Mouse (Mus musculus) spleen, adult 10 weeks (tissue): Measurements from ENCODE around the gene Vmn2r8. TPM values are rescaled to one million over a fixed set of nuclear protein-coding genes. Genes with fewer than 3 reads are reported as not detected.

Experiments
- polyA plus RNA-seq: library from polyadenylated mRNA; stranded (reverse); fragments of 350-450 nt; fragmentation: Illumina TruSeq; extraction: RNeasy Lipid Tissue Mini Kit (QIAGEN cat#74804); gene quantifications from one replicate; pipeline ENCODE4 v1.2.3, GENCODE M21; 2015; ENCODE audit warnings: low replicate concordance; ENCODE audit not compliant: insufficient read depth

Vmn2r8 gene
- not detected for polyA plus RNA-seq

DNA sequence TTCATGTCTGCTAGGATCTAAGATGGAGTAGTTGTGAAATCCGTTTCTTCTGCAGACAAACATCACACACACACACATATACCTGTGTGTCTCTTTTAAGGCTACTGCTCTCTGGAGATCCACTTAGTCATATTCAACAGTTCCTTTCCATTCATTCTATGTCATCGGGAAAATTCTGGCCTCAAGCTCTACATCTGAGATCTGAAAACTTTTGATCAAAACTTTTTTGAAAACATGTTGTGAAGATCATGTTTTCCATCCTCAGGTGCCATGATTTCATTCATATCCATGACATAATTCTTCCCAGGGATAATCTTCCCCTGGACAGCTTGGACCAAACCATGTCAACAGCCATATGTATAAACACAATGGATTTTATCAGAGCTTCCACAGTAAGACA lies at the start of gene Vmn2r8:
TSS of gene Vmn2r8 (minus strand) at position 101 of the 400 bp plus-strand sequence.

DNA sequence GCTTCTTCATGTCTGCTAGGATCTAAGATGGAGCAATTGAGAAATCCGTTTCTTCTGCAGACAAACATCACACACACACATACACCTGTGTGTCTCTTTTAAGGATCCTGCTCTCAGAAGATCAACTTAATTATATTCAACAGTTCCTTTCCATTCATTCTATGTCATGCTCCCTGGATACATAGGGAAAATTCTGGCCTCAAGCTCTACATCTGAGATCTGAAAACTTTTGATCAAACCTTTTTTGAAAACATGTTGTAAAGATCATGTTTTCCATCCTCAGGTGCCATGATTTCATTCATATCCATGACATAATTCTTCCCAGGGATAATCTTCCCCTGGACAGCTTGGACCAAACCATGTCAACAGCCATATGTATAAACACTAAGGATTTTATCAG lies 43.9 kb upstream of the Vmn2r8 start, which contains the start of gene Vmn2r9:
TSS of gene Vmn2r9 (minus strand) at position 101 of the 400 bp plus-strand sequence.

DNA sequence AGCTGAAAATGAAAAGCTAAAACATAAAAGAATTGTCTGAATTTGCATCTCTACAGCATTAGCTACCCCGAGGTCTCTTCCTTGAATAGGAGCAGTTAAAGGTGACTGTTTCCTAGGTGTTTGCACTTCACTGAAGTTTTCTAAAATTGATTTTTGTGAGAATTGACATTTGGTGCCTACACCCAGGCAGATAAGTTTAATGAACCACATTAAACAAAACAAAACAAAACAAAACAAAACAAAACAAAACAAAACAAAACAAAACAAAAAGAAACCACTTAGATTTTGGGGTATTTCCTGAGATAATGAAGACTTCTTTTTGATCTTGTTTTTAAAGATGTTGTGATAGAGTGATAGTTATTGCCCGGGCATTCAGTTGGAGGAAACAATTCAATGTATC lies 13.4 kb downstream of the Vmn2r8 start, which contains the start of gene Tmed11:
TSS of gene Tmed11 (minus strand) at position 101 of the 400 bp plus-strand sequence.

DNA sequence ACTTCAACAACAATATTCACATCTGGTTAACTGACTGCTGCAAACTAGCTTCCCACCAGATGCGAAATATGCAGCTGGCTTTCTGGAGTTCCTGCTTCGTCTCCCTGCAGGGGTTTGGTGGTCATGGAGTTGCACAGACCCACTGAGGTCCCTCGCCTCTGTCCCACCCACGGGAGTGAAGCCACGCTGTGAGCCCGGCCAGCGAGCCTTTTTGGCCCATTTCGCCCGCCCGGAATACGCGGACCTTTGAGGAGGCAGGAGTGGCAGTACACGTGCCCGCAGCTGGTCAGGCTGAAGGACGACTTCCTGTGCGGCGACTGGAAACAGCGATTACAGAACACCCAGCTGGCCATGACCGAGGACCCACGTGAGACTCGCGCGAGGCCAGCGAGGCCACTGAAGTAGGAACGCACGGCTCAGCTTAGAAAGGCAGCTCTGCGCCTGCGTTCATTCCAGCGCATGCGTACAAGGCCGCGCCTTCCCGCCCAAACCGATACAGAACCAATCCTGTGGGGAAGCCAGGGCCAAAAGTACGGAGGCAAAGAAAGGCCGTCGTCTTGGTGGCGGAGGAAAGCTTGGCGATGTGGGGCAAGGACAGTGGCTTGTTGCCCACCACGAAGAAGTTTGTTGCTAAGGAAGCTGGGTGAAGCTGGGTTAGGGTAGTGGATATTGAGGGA lies 33.9 kb downstream of the Vmn2r8 start, which contains the start of gene Rnf212:
TSS of gene Rnf212 (minus strand) at position 353 of the 677 bp plus-strand sequence.

Other genes with a start within 250 kb of the Vmn2r8 start
- gene Gak, start 179.1 kb downstream of the Vmn2r8 start, polyA plus RNA-seq = 91.9 TPM
- gene Tmem175, start 179.1 kb downstream of the Vmn2r8 start, polyA plus RNA-seq = 30.0 TPM
- 22.7 TPM for gene Idua, start 148.5 kb downstream of the Vmn2r8 start, polyA plus RNA-seq
- 22.0 TPM for gene Dgkq, start 139.2 kb downstream of the Vmn2r8 start, polyA plus RNA-seq
- gene Slc26a1, start 133.3 kb downstream of the Vmn2r8 start, polyA plus RNA-seq = 0.07 TPM
- 2.4 TPM for gene Fgfrl1, start 116.5 kb downstream of the Vmn2r8 start, polyA plus RNA-seq
- not detected for gene Rnf212, start 33.9 kb downstream of the Vmn2r8 start, polyA plus RNA-seq
- not detected for gene Tmed11, start 13.5 kb downstream of the Vmn2r8 start, polyA plus RNA-seq
- gene Vmn2r9, start 43.8 kb upstream of the Vmn2r8 start, polyA plus RNA-seq = not detected
- gene Vmn2r10, start 197.7 kb upstream of the Vmn2r8 start, polyA plus RNA-seq = not detected